Mouse (Mus musculus): Measurements from ENCODE around the gene Gtf3c5. TPM values are rescaled to one million over a fixed set of nuclear protein-coding genes. Genes with fewer than 3 reads are reported as not detected.
A peak's percentile ranks its signal among the peaks of the same experiment; 100 is the strongest.

Gene Gtf3c5
- total RNA-seq, 2 experiments from 2014 or later, result 9.3 to 10.2 TPM

DNA sequence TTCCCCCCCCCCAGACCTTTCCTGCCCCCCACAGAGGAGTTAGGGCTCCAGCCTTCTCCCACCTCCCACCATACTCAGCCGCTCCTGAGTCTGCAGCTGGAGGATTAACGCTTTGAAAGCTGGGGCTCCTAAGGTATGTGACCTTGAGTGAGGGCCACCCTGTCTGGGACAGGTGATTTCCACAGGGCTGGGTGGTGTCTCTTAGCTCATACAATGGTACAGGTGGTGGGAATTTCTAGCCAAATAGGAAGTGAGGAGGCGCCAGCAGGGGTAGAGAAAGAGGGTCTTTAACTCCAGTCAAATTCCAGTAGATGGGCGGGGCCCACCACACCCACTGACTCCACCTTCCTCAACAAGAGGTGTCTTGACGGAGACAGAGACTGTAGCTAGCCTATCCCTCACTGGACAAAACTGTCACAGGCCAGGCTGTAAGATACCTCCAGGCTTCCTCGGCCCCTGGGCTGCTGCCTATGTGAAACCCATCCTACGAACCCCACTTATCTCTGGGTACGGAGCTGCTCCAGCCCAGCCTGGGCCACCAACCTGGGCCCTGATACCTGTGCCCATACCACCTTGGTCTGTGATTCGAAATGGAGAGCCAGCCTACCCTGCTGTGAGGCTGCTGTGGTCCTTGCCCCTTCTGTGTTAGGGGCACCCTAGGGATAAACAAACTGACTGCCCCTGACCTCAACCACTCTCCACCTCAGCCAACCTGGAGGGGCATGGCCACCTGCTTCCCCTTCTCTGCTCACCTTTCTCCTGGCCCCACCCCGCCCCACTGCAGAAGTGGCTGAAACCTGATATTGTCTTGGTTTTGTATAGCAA lies 24.0 kb upstream of the Gtf3c5 start:
- no peak for DNase-seq

DNA sequence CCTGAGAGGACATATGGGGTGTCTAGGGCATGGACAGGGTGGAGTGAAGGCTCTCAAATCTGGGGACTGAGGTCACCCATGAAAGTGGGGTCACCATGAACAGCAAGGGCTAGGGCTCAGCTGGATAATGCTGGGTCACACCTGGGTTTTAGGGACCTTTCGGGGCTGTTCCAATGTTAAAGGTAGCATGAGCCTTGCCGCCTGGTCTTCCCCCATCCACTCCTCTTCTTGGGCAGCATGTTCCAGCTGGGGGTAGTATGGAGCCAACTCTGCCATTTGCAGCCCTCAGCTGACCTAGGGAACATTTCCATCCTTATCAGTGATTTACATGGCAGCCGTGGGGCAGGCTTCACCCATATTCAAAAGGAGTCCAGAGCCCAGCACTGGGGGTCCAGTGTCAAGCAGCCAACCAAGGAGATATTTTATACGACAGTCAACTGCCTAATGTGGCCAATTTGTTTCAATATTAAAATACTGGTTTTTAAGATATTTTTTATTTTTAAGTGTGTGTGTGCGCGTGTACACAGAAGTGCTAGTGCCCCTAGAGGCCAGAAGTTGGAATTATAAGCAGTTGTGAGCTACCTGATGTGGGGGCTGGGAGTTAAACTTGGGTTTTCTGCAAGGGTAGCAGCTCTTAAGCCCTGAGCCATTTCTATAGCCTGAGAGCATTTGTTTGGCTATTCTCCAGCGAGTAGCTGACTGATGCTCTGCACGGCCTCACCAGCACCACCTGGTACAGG lies 23.2 kb upstream of the Gtf3c5 start:
- no peak for DNase-seq

DNA sequence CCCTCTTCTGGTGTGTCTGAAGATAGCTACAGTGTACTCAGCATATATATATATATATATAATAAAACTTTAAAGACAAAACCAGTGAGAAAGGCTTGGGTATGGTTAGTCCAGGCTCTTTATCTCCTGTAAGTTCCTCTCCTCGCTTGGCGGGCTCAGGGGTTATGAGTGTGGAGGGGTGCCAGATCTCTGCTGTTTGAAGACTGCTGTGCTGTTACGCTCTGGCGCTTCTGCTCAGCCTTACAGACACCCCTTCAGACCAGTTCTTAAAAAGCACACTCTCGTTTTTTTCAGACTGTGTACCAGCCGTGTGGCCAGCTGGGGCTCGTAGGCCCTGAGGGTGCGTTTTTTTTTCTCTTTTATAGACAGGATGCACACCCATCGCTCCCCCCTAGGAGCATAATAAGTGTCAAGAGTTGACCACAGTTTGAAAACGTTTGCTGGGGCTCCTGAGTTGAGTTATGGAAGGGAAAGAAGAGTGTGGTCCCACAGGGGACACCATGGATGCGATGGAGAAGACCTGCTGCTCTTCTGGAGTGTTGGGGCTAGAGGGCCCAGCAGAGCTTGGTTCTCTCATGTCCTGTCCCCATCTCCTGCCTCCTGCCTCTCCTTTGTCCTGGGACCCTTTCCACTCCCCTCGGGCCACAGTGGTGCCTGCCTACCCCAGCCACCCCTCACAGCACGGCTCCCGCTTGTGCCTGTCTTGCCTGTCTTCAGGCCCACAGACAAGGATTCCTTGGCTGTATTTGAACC lies 22.4 kb upstream of the Gtf3c5 start:
- DNase-seq, result no peak

DNA sequence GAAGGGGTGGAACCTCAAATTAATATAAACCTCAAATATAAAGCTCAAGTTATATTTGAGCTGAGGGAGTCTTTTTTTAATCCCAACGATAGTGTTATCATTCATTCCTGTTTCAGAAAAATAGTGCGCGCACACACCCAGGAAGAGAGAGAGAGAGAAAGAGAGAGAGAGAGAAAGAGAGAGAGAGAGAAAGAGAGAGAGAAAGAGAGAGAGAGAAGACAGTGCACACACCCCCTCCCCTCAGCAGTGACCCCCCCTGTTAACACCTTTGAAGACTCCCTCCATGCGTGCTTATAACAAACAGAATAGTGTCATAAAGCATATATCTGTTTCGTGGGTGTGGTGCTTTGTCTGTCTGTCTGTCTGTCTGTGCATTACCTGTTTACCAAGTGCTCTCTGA lies 20.0 kb upstream of the Gtf3c5 start:
- DNase-seq, result no peak

DNA sequence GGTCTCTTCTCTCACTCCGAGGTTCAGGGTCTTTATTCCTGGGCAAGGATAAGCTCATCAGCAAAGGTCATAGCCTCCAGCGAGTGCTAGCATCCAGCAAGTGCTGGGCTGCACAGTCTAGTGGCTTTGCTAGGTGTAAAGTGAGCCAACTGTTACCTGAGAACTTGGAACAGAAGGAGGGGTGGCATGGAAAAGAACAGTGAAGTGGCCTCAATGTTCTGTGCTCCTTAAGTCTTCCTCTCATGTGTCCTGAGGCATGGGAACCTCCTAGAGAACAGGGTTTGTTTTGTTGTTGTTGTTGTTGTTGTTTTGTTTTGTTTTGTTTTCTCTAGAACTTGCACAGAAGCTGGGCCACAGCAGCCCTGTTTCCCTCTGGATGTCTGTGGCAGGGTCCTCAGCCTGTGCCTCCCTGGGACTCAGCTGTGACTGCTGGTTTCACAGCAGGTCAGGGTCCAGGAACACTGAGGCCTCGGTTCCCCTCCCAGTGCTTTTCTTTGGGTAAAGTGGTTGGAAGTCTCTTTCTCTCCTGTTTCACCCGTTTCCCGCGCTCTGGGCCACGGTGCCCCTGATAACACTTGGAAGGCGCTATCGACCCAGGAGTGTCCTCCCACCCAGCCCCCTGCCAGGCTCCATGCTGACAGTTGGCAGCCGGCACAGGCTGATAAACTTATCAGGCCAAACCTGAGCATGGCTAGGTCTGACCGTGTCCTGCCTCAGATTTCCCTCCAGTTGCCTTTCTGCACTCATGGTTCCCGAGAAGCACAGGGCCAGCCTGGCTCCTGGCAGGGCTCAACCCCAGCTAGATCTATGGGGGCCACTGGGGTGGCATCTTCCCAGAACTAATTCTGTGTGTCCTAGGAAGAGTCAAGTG lies 18.4 kb upstream of the Gtf3c5 start:
- DNase-seq, result no peak

DNA sequence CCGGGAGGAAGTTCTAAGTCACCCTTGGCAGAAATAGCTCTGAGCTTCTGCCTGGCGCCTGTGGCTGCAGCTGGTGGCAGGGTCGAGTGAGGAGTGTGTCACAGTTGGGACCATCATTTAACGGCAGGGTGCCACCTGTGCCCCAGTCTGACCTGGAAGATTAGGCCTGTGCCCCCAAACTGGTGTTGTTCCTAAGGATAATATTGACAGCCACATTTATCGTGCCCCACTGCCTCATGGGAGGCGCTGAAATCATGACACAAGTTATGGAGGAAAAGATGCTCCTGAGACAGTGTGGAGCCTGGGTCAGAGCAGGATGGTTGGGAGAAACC lies 16.0 kb upstream of the Gtf3c5 start:
- no peak for DNase-seq

DNA sequence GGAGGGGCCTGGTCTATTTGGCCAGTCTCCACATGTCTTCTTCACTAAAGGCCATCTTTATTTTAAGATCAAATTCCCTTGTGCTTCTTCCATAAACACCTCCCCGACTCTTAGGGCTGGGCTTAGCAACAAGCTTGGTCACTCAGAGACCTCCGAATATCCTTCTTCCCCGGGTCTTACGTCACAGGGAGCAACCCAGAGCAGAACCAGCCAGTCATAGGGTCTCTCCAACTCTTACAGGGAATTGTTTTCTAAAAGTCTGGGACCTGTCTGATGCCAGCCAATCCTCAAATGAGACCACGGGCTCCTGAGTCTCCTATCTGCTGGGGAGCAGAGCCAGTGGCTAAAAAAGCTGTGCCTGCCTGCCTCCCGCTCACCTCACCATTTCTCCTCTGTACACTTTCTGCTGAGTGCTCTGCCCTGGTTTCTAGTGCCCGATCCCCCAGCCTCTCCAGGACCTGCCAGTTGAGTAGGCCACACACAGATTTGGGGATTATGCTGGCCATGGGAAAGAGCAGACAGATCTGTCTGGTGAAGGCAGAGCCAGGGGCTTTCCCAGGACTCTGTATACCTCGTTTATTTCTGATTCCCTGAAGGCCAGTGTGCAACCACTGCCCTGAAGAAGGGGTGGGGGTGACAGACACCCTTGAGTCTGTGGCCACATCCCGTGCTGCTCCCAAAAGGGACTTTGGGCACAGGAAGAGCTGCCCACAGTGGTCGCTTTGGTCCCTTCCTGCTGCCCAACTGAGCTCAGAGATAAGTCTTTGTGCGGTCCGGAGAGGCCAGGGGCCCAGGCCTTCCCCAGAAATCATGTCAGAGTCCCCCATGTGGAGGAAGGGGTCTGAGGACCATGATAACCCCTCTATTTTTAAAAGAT lies 15.4 kb upstream of the Gtf3c5 start:
- DNase-seq, result no peak

DNA sequence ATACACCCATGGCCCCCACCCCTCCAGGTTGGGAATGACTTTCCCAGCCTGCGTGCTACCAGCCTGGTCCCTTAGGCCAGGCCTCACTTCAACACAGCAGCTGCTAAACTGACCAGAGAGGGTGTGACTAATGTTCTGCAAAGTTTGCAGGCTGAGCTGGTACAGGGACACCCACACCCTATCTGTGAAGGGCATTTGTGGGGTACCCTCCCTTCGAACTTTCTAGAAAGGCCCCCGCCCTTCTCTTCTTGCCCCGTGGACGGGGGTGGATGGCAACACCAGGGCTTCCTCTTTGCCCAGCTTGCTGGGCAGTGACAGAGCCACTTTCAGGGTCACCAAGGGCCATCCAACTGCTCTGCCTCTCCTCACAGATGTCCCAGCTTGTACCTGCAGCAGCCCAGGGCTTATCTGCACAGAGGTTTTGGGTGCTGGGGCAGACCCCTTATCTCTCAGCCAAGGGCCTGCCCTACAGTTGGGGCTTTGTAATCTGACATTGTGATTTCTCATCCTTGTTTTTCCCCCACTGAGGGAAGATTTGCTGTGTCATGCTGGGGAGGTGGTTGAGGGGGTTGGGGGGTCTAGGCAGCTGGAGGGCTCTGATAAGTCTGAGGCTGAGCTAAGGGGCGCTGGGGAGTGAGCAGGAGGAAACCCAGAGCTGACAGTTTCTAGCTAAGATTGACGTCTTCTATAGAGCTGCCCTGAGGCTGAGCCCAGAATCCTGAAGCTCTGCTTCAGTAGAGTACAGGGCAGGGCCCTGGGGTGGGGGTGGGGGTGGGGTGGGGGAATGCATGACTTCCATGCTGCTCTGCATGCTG lies 14.4 kb upstream of the Gtf3c5 start:
- DNase-seq, result no peak

DNA sequence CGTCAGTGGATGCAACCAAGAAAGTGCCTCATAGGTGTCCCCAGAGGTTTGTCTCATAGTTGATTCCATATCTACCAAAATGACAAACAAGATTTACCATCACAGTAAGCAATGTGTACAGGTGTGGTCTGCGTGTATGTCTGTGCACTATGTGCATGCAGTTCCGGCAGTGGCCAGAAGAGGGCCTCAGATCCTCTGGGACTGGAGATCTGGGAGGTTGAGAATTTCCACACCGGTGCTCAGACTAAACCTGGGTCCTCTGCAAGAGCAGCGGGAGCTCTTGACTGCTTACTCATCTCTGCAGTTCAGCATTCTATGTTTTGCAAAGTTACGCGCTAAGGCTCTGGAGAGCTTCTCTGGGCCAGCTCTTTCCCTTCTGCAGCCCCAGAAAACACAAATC lies 13.4 kb upstream of the Gtf3c5 start:
- no peak for DNase-seq

DNA sequence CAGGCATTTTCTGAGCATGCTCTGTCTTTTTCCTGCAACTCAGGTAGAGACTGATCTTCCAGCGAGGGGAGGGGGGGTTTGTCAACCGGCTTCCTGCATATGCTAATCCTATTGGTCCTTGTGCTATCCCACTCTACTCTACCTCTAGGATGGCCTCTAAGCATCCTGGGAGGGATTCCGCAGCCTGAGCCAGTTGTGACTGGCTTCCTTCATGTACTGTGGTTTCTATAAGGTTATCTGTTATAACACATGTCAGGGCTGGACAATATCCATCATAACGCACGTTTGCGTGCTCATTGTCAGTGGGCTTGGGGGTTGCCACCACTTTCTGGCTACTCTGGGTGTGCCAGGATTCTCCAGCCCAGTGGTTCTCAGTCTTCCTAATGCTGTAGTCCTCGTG lies 12.5 kb upstream of the Gtf3c5 start:
- no peak for DNase-seq

DNA sequence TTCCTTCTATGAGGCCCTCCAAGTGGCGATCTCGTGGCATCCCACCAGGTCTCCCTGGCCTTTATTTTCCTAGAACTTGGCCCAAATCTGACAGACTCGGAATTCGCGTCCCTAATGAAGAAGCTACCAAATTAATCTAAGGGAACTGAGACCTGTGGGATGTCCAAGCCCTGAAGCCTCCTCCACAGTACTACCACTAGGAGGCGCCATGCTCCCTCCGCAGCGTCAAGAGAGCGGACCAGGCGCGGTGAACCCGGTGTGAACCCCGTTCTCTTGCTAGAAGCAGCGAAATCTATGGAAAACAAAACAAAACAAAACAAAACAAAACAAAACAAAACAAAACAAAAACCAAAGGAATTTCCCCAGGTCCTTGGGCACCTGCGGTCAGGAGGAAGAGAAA lies 9.3 kb upstream of the Gtf3c5 start:
- peak; percentile 49 to 71 for DNase-seq

DNA sequence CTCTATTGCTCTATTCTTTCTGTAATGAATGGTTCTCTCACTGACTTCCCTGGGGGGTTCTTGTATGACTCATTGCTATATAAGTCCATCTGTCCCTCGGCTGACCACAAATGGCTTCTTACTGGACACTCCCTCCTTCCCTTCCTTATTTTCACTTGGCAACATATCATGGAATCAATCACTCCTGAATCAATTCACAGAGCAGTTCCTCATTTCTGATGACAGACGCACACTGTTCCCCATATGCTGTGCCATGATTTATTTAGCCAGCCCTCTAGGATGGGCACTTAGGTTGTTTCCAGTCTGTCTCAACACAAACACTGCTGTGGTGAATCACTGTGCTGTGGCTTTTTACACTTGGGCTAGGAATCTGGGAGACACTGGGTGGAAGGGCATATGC lies 7.9 kb upstream of the Gtf3c5 start:
- DNase-seq, result peak in 1 of 2 experiments; percentile 23

DNA sequence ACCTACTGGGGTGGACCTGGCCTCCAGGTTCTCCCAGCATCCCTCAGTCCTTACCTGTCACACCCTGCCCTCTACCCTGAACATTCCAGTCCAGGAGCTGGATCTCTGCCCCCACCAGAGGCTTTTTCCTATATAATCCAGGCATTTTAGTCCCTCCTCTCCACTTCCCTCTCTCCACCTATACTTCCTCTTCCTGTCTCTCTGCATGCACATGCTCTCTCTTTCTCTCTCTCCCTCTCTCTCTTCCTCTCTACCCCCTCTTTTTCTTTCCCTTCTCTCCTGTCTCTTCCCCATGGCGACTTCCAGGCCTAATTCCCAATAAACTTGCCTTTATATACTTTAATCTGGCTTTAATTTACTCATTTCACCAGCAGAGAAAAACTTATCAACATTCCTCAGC lies 5.0 kb upstream of the Gtf3c5 start:
- no peak for DNase-seq

DNA sequence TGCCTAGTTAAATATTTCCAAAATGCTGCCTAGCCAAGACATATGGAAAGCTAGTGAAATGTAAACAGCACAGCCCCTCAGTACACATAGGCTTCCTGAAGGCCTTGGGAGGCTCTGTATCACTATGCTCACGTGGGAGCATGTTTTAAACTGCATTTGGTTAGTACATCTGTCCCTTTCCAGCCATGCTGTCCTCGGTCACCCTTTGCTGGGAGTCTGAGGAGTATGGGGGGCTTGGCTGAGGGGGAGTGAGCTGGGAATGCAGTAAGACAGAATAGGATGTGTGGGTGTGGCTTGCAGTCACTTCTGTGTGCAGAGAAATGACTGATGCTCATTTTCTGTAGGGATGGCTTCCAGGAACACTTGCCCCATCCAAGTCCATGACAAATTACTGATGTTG lies 2.2 kb upstream of the Gtf3c5 start:
- DNase-seq, result no peak

DNA sequence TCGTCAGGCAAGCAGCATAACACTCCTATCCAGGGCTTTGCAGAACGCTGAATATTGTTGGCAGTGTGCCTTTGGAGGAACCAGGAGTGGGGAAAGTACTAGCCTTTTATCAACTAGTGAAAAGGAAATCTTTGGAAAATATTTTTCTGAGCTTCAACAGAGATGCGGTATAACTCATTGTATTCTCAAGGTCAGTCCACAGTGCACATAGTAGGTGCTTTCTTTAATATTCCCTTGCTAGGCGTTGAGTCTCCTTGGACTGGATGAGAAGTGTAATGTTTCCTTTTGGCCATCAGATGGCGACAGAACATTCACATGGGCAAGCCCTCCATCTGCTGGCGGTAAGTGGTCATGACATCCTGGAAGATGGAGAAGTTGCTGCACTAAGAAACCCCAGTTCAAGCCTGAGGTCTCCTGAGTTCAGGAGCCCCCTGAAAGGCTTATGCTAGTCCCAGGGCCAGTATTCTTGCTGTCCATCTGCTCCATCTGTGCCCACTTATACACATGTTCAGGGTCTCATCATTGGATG lies 1.6 kb upstream of the Gtf3c5 start:
- peak; percentile 80 to 89 for DNase-seq

DNA sequence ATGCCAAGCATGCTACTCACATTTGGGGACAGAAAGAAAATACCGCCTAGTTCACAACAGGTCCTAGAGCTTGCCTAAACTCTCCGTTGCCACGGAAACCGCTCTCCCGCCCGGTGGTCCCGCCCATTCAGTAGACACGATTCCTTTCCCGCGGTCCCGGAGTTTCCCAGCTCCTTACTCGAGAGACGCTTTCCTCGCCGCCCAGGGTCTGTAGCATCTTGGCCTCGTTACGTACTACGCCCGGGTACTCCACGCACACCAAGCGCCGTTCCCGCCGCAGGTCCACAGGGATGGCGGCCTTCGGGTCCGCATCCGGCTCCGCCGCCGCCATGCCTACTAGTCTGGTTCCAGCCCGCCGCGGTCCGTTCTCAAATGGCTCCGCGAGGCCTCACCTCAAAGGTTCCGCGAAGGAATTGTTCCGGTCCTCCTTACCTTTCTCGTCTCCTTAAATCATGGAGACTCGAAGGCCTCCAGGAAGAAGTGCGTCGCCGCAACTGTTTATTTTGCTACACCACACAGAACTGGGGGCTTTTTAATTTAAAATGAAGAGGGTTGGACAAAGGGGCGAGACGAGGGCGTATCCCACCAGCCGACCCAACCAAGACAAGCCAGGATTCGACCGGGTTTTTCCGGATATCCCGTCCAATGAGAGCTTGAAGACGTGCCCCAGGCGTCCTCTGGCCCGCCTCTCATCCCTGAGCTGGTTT lies 751 bp downstream of the Gtf3c5 start:
- peak; percentile 92 to 95 for DNase-seq

DNA sequence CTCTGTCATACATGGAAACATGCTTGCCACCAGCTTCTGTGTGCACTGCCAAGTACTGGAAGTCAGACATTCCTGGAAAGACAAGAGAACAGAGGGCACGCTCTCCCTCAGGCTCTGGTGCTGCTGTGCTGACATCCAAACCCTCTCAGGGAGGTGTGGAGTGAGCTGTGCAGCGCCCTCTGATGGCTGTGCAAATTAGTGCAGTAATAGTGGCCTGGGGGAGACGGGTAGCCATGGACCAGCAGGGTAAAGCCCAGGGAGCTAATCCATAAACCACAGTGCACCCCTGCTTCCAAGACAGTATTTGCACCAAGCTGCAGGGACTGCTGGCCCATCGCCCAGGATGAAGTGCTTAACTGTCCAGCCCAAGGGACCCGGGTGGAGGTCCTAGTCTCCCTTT lies 5.5 kb downstream of the Gtf3c5 start:
- no peak for DNase-seq

DNA sequence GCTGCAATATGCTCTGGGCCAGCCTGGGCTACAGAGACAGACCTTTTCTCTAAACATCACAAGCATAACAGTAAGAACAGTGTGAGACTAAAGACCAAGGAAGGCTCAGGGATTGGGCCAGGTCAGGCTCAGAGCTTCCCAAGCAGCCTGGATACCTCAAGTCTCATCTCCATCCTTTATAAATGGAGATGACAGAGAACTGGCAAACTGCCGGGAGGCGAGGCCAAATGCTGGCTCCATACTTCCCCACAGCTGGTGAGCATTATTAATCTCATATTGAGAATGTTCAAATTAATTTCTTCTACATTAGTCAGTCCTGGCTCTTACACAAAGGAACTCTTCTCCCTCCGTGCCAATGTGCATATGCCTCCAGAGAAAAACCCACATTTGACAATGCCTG lies 6.7 kb downstream of the Gtf3c5 start:
- DNase-seq, result no peak

DNA sequence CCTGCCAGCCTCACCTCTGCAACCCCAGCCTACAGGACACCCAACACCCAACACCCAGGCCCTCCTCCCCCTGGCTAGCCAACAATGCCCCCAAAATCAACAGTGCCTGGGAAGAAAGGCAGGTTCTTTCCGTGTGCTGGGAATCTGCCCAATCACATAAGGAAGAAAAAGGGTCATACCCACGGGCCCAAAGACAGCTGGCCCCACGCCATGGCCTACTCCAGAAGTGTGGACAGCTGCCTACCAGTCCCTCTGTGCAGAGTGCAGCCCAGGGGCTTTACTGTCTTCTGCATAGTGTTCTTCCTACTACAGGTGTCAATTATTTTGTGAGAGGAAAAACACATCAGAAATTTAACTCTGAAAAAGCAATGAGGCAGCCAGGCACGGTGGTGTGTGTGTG lies 8.2 kb downstream of the Gtf3c5 start:
- no peak for DNase-seq

Measured in heart, adult 18-20 months (tissue).